Mouse (Mus musculus) liver, embryonic 11.5 days (tissue): ENCODE data around the gene Zc3h7a. TPM values are rescaled to one million over a fixed set of nuclear protein-coding genes. Genes with fewer than 3 reads are reported as not detected.
"Not testable (repeated sequence)": the region's sequence is repeated elsewhere in the genome, so short reads cannot be mapped to it uniquely, and the experiment has no call there.

ENCODE experiments used
- ATAC-seq: fragments of 200-750 bp; cut with Nextera tagmentation; replicated peaks from 2 replicates; pipeline ENCODE4 v1.8.0; 2017; ENCODE audit warnings: moderate number of reproducible peaks, mild to moderate bottlenecking, moderate TSS enrichment, moderate library complexity; ENCODE audit not compliant: low FRiP score
- DNase-seq: peaks from one replicate; pipeline ENCODE4 v3.0.0-alpha.2; 2017; ENCODE audit warnings: low spot score
- H3K27ac ChIP-seq: fragments of 300-500 bp; sonication (generic); 2 replicates; pipeline ENCODE4 v1.5.1; 2014; ENCODE audit warnings: mild to moderate bottlenecking, low read depth, low read length, control low read depth
- H3K27me3 ChIP-seq: fragments of 300-500 bp; sonication (generic); replicated peaks from 2 replicates; pipeline ENCODE4 v1.6.1; 2014; ENCODE audit warnings: low read length, mixed read lengths; ENCODE audit not compliant: control insufficient read depth, insufficient read depth
- H3K36me3 ChIP-seq: fragments of 300-500 bp; sonication (generic); 2 replicates; pipeline ENCODE4 v1.6.1; 2014; ENCODE audit warnings: mild to moderate bottlenecking, low read length, moderate library complexity, mixed read lengths; ENCODE audit not compliant: control insufficient read depth, insufficient read depth
- H3K4me1 ChIP-seq: fragments of 300-500 bp; sonication (generic); replicated peaks from 2 replicates; pipeline ENCODE4 v1.6.1; 2014; ENCODE audit warnings: low read length, mixed read lengths; ENCODE audit not compliant: control insufficient read depth, insufficient read depth
- H3K4me2 ChIP-seq: fragments of 300-500 bp; sonication (generic); 2 replicates; pipeline ENCODE4 v1.6.1; 2014; ENCODE audit warnings: mild to moderate bottlenecking, control low read depth, moderate library complexity
- H3K4me3 ChIP-seq: fragments of 300-500 bp; sonication (generic); 2 replicates; pipeline ENCODE4 v1.5.1; 2014; ENCODE audit warnings: low read depth, low read length, control low read depth
- H3K9ac ChIP-seq: fragments of 300-500 bp; sonication (generic); 2 replicates; pipeline ENCODE4 v1.6.1; 2014; ENCODE audit warnings: low read depth, low read length, control low read depth
- H3K9me3 ChIP-seq: fragments of 300-500 bp; sonication (generic); 2 replicates; pipeline ENCODE4 v1.6.1; 2016; ENCODE audit warnings: low read length, inconsistent platforms, mixed read lengths; ENCODE audit not compliant: control insufficient read depth
- WGBS: fragments of 180-500 bp; shearing (Covaris S2); extraction: QIAGEN DNeasy Blood & Tissue Kit; methylation state at CpG from one replicate; pipeline ENCODE4 v1.1.7; 2014; 5-methylcytosine and 5-hydroxymethylcytosine counted together
- polyA plus RNA-seq: library from polyadenylated mRNA; unstranded; fragments of >200 nt; fragmentation: Nextera tagmentation; extraction: Ambion mirVana; gene quantifications from 2 replicates; pipeline ENCODE4 v1.2.1, GENCODE M21; 2014

The Zc3h7a gene
- polyA plus RNA-seq, 1 experiment from 2014 or later: 92.2 TPM

DNA sequence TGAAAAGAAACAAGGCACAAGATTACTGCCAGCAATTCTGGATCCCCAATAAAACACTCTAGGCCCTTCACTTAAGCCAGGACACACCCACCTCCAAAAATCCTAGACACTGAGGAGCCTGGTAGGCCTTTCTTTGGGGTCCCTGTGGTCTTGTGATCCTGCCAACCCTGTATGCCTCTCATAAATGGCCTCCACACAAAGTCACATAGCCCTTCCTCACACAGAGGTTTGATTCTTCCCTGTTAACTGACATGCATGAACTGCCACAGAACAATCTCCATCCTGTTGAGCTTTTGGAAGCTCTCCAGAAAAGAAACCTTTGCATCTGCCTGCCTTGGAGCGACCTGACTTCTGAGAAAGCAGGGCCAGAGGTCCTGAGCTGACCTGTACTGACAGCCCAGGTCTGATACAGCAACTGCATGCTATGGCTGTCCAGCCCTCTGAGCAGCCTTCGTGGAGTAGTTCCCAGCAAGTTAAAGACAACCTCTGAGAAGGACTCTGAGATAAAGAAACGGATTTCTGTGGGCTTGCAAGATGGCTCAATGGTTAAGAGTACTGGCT, 11.4 kb downstream of the Zc3h7a start:
- no peak for ATAC-seq
- no peaks in the 10 kb centered on the region for H3K4me1 ChIP-seq
- no peak overlapping the region for H3K9ac ChIP-seq
- H3K4me2 ChIP-seq: no peak overlapping the region
- H3K4me3 ChIP-seq: no peak overlapping the region
- no peak for DNase-seq
- no peak overlapping the region for H3K27ac ChIP-seq
- no peaks in the 10 kb centered on the region for H3K27me3 ChIP-seq
- H3K9me3 ChIP-seq: no peaks in the 10 kb centered on the region
- H3K36me3 ChIP-seq: 0 out of 2 replicates have a peak, but pooled peaks cover 6% of the 10 kb centered on the region
- 71% methylated on average over 3 of the region's 3 CpGs for WGBS

DNA sequence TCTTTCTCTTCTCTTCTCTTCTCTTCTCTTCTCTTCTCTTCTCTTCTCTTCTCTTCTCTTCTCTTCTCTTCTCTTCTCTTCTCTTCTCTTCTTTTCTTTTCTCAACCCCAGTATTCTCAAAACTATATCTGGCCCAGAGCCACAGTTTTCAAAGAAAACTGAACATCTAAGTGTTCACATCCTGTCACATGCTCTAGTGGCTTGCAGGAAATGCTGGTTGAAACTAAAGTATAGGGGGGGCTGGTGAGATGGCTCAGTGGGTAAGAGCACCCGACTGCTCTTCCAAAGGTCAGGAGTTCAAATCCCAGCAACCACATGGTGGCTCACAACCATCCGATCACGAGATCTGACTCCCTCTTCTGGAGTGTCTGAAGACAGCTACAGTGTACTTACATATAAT, 18.5 kb downstream of the Zc3h7a start:
- ATAC-seq, DNase-seq, H3K9me3 ChIP-seq, H3K27me3 ChIP-seq, H3K9ac ChIP-seq, H3K4me1 ChIP-seq, H3K27ac ChIP-seq, H3K4me3 ChIP-seq, H3K4me2 ChIP-seq: not testable (repeated sequence)
- H3K36me3 ChIP-seq: peaks cover 32% of the 10 kb centered on the region
- WGBS: 48% methylated on average over 1 of the region's 3 CpGs

DNA sequence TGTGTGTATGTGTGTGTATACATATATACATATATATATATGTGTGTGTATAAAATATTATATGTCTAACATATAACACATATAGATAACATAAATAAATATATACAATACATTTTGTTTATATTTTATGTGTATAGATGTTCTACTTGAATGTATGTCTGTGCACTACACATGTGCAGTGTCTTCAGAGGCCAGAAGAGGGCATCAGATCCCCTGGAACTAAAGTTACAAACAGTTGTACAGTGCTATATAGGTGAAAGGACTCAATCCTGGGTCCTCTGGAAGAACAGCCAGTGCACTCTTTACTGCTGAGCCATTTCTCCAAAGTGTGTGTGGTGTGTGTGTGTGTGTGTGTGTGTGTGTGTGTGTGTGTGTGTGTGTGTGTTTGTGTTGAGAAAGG, 21.7 kb downstream of the Zc3h7a start:
- DNase-seq: no peak
- no peak for ATAC-seq
- H3K9ac ChIP-seq: no peak overlapping the region
- H3K27ac ChIP-seq: no peak overlapping the region
- no peak overlapping the region for H3K4me3 ChIP-seq
- no peaks in the 10 kb centered on the region for H3K9me3 ChIP-seq
- H3K4me1 ChIP-seq: no peaks in the 10 kb centered on the region
- H3K36me3 ChIP-seq: peaks cover 30% of the 10 kb centered on the region
- no peak overlapping the region for H3K4me2 ChIP-seq
- H3K27me3 ChIP-seq: no peaks in the 10 kb centered on the region

DNA sequence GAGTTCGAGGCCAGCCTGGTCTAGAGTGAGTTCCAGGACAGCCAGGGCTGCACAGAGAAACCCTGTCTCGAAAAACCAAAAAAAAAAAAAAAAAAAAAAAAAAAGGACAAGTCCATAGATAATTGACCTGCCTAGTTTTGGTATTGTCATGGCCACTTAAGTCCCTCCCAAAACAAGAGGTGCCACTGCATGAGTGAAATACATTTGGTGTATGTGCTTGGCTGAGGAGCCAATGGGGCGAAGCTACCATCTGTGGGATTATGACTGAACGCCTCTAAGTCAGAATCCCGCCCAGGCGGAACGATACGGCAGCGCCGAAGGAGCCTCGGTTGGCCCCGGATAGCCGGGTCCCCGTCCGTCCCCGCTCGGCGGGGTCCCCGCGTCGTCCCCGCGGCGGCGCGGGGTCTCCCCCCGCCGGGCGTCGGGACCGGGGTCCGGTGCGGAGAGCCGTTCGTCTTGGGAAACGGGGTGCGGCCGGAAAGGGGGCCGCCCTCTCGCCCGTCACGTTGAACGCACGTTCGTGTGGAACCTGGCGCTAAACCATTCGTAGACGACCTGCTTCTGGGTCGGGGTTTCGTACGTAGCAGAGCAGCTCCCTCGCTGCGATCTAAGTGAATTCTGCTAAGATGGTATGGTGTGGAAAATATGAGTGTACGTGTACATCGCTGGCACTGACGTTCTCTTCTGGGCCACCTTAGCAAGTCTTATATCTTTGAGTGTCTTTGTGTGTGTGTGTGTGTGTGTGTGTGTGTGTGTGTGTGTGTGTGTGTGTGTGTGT, 32.3 kb downstream of the Zc3h7a start:
- not testable (repeated sequence) for H3K27ac ChIP-seq

DNA sequence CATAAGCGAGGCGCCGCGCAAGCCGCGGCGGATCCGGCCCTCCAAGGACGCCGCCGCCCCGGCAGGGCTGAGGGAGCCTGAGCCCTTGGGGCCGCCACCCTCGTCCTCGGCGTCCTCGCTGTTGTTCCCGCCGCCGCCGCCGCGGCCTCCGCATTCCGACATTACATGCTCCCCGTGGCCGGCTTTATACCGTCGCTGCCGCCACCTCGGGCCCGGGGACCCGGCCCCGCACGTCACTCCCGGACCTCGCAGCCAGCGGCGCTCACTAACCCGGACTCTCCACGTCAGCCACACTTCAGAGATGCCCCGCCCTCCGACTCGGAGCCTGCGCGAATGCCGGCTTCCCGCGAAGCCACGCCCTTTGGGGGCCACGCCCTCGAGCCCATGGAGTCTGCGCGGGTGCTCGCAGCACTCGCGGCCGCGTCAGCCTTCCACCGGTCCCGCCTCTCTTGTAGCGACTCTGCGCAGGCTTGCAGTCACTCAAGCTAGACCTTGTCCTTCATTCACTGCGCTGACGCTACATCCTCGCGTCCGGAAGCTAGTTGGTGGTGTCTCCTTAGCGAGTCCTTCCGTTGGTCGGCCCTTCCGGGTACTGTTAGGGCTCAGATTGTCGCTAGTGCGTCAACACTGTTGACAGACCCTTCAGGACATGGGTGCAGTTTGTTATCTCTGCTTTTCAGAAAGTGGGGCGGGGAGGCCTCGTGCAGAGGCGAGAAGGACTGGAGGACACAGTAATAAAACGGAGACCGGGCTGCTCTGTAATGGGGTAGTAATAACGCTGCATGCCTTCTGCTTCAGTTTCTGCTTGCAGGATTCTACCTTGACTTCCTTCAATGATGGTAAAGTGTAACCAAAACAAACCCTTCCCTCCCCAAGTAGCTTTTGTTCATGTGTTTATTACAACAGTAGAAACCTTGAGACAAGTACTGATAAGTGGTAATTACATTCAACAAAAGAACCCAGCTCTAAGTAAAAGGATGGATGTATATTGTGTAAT, 41.5 kb downstream of the Zc3h7a start, which contains the start of gene Txndc11:
Txndc11 (minus strand) TSS at position 303 of the 997 bp plus-strand sequence.
- Histone ChIP-seq H3K27ac (peak within 1 kb of the TSS; percentile 96), H3K9ac (peak within 1 kb of the TSS; percentile 95), H3K4me3 (peak within 1 kb of the TSS; percentile 93), H3K9me3 (no peaks in the 10 kb centered on the region), H3K27me3 (no peaks in the 10 kb centered on the region), H3K4me1 (peaks cover 21% of the 10 kb centered on the region), H3K36me3 (peaks cover 4% of the 10 kb centered on the region; the same call in 1 of the 2 replicates), H3K4me2 (peak within 1 kb of the TSS; percentile 82)
- peak; percentile 99 for DNase-seq
- peak; percentile 97 for ATAC-seq
- under 1% methylated on average over 75 of the region's 80 CpGs for WGBS

More for the DNA sequence above, 32.3 kb downstream of the Zc3h7a start:
- H3K36me3 ChIP-seq: peaks cover 27% of the 10 kb centered on the region
- H3K4me2 ChIP-seq, H3K4me3 ChIP-seq, ATAC-seq, H3K9ac ChIP-seq, H3K27me3 ChIP-seq, DNase-seq, H3K9me3 ChIP-seq, H3K4me1 ChIP-seq: not testable (repeated sequence)
- 19% methylated on average over 53 of the region's 56 CpGs for WGBS

DNA sequence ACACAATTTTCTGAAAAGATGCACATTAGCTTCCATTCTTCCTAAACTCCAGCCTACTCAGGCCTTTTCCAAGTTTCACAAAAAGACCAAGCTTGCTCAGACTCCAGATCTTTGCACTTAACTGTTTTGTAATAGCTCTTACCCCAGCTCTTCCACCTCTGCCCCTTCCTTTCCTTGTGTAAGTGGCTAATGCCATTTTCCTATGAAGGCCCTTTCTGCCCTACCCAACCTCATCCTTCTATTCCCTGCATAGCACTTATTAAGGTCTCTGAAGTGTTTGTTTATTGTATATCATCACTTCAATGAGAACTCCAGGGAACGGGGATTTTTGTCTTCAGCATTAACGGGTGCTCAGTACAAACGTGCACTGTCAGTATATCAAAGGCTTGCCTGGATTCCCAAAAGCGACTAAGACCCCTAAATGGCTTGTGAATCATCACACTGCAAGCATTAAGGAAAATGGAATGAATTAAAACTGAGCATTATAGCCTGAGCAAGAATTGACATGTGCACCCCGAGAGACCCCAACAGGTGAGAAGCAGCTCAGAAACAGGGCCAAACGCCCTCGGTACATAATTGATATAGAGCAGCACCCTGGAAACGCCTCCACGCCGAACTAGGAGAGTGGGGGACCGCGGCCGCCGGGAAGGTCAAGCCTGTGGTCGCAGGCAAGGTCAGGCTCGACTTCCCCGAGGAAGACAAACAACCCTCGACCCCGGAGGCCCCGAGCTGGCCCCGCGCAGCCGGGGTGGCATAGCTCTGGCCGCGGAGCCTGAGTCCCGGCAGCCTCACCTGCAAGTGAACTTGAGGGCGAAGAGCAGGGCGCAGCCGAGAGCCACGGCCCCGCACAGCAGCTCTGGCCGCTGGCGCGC, 42.5 kb downstream of the Zc3h7a start:
- DNase-seq: peak; percentile 68
- Histone ChIP-seq H3K4me1 (peaks cover 21% of the 10 kb centered on the region), H3K9me3 (no peaks in the 10 kb centered on the region), H3K27me3 (no peaks in the 10 kb centered on the region), H3K4me2 (peak overlapping the region; percentile 82), H3K9ac (peak overlapping the region; percentile 95), H3K36me3 (peaks cover 4% of the 10 kb centered on the region; the same call in 1 of the 2 replicates), H3K4me3 (peak overlapping the region; percentile 93), H3K27ac (peak overlapping the region; percentile 96)
- ATAC-seq: no peak
- WGBS: under 1% methylated on average over 34 of the region's 34 CpGs

DNA sequence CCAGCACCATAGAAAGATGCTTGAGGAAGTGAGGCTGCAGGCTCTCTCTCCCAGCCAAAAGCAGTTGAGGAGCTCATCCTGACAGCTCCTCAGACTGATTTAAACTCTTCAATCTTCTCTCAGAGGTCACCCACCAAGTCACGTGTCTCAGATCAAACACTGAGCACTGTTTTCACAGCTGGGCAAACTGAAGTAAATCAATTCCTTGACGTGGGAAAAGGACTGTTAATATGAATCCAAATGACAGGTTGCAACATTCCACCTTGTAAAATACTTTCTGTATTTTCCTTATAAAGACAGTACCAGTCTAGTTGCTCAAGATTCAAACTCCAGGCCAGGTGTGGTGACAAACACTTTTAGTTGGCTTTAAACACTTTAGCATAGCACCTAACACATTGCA, 43.4 kb downstream of the Zc3h7a start:
- peaks cover 21% of the 10 kb centered on the region for H3K4me1 ChIP-seq
- H3K4me2 ChIP-seq: peak overlapping the region; percentile 82
- WGBS: 30% methylated on average over 2 of the region's 2 CpGs
- no peaks in the 10 kb centered on the region for H3K9me3 ChIP-seq
- peaks cover 4% of the 10 kb centered on the region; the same call in 1 of the 2 replicates for H3K36me3 ChIP-seq
- DNase-seq: no peak
- no peak overlapping the region for H3K9ac ChIP-seq
- ATAC-seq: no peak
- no peak overlapping the region for H3K27ac ChIP-seq
- H3K4me3 ChIP-seq: peak overlapping the region; percentile 93
- no peaks in the 10 kb centered on the region for H3K27me3 ChIP-seq
